Mouse (Mus musculus): Measurements from ENCODE around the gene Arl4c.

Arl4c gene

GRCm38 (mm10) chr1:88700961-88701861, 810 bp downstream of the Arl4c start:
- DNase-seq (ENCODE audit: low spot score in 2 of 2): no peak

DNA sequence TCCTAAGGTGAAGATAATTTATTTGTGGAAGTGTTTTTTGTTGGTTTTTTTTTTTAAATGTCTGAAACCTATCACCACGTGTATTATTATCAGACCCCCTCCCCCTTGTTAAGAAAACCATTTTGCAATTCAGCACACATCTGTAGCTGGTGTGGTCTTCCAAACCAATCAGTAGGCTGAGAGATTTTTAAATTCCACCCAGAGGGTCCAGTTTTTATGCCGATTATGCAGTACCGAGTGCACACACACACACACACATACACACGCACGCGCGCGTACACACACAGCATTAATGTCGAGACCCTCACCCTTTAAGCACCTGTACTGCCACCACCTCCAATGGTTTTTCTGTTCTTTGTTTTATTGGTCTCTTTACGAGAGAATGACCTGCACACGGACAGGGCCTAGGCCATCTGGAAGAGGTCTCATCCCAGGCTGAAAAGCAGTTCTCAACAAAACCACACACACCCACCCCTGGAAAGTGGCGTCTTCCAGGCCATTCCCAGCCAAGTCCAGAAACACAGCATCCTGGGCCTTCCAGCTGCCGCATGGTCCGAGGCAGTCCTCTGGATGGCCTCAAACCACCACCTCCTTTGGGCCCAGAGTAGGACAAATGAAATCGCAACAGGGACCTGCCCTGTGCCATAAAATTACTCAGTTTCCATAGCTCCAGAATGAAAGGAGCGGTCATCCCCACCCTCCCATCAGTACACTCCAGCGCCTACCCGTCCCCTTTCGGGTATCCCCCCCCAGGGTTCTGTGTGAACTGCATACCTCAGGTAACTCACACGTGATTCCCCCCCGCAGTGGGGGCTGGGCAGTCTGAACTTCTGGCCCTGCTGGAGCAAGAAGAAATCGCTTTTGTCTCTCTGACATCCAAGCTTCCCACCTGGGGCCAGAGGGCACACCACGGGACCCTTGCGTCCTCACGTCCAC, 1.9 kb downstream of the Arl4c start:
- no peak for DNase-seq (ENCODE audit: low spot score in 2 of 2)

GRCm38 (mm10) chr1:88699401-88699800, 2.6 kb downstream of the Arl4c start:
- no peak for DNase-seq (ENCODE audit: low spot score in 2 of 2)

- DNase-seq (ENCODE audit: low spot score in 2 of 2): no peak
These were observed 3.1 kb downstream of the Arl4c start for GRCm38 (mm10) chr1:88698926-88699325.

GRCm38 (mm10) chr1:88698131-88698530, 3.9 kb downstream of the Arl4c start:
- no peak for DNase-seq (ENCODE audit: low spot score in 2 of 2)

GRCm38 (mm10) chr1:88696408-88696807, 5.6 kb downstream of the Arl4c start:
- no peak for DNase-seq (ENCODE audit: low spot score in 2 of 2)

DNA sequence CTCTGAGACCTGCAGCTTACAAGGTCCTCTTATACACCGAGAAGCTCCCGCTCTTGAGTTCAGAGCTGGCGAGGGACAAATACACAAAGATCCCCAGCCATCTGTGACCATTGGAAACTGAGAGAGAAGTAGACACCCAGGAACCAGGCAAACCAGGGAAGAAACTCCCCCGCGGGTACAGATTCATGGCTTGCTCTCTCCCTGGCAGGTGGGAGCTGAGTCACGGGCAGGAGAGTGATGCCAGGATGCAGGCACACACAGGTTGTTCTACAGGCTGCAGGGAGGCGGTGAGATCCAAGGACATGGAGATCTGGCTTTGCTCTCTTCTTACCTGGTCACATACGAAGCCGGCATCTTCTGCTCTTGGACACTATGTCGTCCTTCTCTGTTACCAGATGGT, 7.7 kb downstream of the Arl4c start:
- peak in 1 of 2 experiments; percentile 53 for DNase-seq (ENCODE audit: low spot score in 2 of 2)

DNA sequence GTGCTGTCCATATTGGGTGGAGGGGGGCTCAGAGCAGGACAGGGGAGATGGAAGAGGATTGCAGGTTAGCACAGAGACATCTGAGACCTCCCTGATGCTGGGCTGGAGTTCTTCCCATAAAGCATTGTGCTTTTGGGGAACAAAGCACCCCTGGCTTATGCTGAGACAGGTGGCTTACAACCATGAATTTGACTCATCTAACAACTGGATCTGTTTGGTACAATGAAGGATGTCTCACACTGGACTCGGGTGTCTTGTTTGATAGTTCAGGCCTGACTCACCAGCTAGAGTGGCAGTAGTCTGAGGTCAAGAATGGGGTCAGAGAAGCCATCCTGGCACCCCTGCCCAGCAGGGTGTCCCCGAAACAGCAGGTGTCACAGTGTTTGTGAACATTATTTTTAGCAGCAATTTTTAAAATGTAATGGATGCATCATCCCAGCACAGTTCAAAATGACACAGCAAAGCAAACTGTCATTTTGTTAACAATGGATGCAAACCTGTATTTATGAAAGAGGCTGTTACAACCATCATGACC, 9.7 kb downstream of the Arl4c start:
- DNase-seq (ENCODE audit: low spot score in 2 of 2): no peak

- DNase-seq (ENCODE audit: low spot score in 2 of 2): no peak
These were observed 11.4 kb downstream of the Arl4c start for GRCm38 (mm10) chr1:88690601-88691000.

DNA sequence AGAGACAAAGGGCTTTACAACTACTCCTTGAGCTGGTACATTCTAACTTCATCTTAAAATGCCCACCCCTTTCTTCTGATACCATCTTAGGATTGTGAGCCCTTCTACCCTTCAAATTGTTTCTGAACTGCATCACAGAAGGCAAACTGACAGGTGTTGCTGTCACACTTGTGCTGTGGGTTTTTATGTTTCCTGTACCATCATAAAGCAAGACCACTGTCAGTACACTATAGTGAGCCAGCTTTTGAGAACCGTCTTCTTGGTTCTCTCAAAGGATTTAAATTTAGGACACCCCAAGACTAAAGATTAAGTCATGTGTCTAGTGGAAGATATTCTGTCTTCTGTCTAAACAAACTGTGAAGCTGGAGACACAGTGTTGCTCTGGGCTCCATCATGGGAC, 17.3 kb downstream of the Arl4c start:
- DNase-seq (ENCODE audit: low spot score in 2 of 2): no peak

DNA sequence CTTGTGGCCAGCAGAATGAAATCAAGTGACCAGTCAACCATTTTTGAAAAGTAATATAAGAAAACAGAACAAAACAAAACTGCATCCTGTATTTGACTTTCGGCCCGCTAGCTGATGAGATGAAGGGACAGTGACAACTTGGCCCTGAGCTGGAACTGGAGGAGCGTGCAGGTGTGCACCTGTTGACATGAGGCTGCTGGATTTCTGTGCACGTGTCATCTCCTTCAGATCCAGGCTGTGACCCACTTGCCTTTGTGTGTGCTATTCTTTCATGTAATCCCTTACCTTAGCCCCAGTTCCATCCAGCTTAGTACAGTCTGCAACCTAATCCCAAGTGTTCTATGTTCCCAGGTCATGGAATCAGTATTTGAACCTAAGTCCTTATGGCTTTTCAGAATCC, 20.4 kb downstream of the Arl4c start:
- no peak for DNase-seq (ENCODE audit: low spot score in 2 of 2)

DNA sequence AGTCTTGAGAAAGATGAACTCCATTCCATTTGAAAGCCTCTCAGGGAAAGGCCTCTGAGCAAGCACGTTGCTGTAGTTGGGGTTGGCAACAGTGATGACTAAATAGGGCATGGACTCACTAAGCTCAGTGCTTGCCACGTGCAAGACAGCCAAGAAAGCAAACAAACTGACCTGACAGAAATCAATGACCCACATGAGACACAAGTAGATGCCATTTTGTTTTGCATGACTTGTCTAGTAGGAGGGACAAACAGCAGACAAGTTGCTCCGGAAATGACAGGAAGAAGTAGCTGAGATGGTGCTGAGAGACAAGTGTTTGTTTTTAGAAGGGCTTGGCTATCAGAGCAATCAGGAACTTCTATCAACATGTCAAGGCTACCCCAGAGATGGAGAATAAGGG, 21.2 kb downstream of the Arl4c start:
- no peak for DNase-seq (ENCODE audit: low spot score in 2 of 2)

DNA sequence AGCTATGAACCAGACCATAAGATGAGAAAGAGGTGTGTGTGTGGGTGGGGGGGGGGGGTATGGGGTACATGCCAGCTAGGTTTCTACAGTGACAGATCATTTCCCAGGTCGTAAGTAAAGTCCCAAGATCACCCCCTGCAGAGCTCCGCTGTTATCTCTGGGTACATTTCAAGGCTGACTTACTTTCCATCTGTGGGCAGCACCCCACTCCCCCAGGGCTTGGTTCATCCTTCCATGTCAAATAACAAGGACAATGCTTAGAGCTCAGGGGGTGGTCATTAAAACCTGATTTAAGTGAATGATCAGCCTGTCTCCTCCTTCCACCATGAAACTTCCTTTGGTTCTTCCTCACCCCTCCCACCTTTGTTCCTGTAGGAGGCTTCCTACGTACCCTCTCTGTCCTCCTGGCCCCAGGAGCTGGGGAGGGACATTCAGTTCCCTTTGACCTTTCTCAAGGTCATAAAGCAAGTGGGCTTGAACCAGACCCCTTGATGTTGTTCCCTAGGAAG, 23.7 kb downstream of the Arl4c start:
- no peak for DNase-seq (ENCODE audit: low spot score in 2 of 2)

DNA sequence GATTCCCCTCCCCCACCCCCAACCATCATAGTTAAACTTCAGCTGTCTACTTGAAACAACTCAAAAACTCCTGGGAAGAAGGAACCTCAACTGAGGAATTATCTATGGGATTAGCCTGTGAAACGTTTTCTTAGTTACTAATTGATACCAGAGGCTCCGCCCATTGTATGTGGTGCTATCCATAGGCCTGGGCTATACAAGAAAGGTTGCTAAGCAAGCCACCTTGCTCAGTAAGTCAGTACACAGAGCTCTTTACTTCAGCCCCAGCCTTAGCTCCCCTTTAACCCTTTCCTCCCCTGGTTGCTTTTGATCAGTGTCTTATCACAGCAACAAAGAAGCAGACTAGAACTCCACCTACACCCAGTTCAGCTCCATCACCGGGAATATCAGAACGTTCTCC, 31.2 kb downstream of the Arl4c start:
- no peak for DNase-seq (ENCODE audit: low spot score in 2 of 2)

DNA sequence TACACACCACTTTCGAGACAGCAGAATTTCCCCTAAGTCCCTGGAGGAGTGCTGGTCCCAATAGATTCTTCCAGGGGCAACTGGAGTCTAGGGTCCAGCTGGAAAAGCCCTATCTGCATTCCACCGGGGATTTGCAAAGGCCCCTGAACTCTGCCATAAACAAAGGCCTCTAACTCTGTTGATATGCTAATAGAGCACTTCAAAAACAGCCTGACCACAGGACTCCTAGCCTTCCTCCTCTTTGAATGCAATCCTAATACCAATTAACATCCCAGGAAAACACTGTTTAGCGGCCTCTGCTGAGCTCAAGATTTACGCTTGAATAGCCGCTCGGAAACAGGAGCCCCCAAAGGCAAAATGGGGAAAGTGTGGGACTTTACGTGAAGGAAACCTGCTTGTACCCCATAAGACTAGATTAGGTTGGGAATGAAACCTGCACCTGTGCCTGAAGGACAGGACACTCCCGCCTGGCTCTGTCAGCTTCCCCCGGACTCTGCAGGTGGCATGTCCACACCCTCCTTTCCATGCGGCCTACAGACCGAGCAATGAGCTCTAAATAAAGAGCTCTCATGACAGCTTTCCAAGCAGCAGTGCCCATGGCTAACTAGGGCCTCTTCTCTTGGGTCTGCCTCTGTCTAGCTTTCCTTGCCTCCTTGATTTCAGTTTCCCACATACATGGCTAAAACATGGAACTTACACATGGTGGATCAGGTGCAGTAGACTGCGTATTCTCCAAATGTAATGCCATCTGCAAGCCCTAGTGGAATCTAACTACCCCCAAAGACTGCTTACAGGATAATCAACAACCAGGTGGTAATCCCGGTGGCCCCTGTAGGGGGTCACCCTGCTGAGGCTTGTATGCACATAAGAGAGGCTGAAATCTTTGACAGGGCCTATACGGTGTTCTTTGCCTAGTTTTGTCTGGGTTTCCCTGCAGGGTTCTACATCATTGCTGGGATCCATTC, 32.9 kb downstream of the Arl4c start:
- DNase-seq (ENCODE audit: low spot score in 2 of 2): no peak

- no peak for DNase-seq (ENCODE audit: low spot score in 2 of 2)
These were observed 33.7 kb downstream of the Arl4c start for GRCm38 (mm10) chr1:88668353-88668752.

DNA sequence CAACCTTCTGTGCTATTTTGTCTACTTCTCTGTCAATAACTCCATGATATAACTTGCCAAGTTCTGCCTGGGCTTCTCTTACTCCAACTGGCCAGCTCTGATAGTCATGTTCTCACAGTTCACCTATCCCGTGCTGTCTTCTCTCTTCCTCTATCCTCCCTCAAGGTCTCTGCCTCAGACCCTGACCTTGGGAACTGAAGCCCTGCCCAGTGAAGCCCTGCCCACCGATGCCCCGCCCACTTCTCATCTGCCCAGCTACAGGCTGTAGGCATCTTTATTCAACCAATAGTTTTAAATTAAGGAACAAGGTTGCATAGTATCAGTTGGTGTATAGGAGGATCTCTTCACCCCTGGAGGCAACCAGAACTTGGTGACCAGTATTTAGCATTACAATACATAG, 37.4 kb downstream of the Arl4c start:
- no peak for DNase-seq (ENCODE audit: low spot score in 2 of 2)

GRCm38 (mm10) chr1:88662736-88663135, 39.3 kb downstream of the Arl4c start:
- DNase-seq (ENCODE audit: low spot score in 2 of 2): no peak

- no peak for DNase-seq (ENCODE audit: low spot score in 2 of 2)
These were observed 40.8 kb downstream of the Arl4c start for GRCm38 (mm10) chr1:88661209-88661608.

DNA sequence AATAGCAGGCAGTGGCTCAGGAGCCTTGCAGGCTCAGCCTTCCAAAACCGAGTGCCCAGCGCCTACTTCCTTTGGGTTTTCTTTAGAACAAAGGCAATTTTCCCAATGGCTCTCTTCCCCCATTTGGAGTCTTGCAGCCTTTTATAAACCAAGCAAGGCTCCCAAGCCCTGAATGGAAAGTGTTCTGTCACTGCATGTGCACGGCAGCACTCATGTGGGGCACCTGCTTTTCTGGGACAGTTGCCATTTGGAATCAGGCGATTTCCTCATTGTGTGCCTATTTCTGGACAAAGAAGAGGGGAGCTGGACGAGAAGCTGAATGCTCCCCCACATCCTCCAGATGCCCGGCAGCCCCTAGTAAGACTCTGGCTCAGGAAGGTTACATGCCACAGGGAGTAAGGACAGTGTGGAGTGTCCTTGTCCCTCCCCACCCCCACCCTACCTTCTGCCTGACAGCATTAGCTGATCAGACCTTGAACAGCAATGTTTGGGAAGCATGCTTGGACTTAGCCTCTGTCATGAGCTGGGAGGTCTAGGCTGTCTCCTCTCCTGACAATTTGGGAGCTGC, 43.6 kb downstream of the Arl4c start:
- DNase-seq (ENCODE audit: low spot score in 2 of 2): peak; percentile 36 to 72

DNA sequence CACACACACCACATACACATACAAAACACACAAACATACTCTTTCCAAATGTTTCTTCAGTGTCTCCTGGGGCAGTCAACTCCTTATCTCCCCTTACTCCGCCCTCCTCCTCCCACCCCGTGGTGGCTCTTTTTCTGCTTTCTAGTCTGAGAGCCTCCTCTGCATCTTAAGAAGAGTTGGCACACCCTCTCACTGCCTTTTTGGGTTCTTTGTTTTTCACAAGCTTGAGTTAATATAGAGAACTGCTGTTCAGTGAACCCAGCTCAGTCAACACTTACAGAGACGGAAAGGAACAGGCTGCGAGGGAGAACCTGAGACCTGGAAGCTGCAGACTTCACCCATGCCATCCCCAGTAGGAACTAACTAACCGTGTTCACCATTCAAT, 45.9 kb downstream of the Arl4c start:
- DNase-seq (ENCODE audit: low spot score in 2 of 2): peak in 1 of 2 experiments; percentile 35

Data from left cerebral cortex, adult 9 months (tissue).